Mouse (Mus musculus) thymus, postnatal 0 days (tissue): ENCODE measurements around the gene Selenon. TPM values are rescaled to one million over a fixed set of nuclear protein-coding genes. Genes with fewer than 3 reads are reported as not detected.

Experiments used
- microRNA-seq: library from miRNA; unstranded; fragments of <30 nt; microRNA quantifications from one replicate; pipeline ENCODE4, GENCODE M21; 2016; ENCODE audit warnings: borderline number of aligned reads
- polyA plus RNA-seq: library from polyadenylated mRNA; unstranded; fragments of >200 nt; fragmentation: Nextera tagmentation; extraction: Ambion mirVana; gene quantifications from 2 replicates; pipeline ENCODE4 v1.2.1, GENCODE M21; 2015

Selenon gene
- polyA plus RNA-seq, 1 experiment from 2014 or later: 6.8 TPM

Small RNA genes within 50 kb of the gene (microRNA-seq; reads per million reads assigned to microRNA genes)
- gene Mir6403: not detected

Other genes with a start within 250 kb of the Selenon start
- 1.1 and 1.3 TPM in 2 replicates for gene Trim63, start 237.0 kb downstream of the Selenon start, polyA plus RNA-seq
- 0.17 and 0.40 TPM in 2 replicates for gene Slc30a2, start 209.0 kb downstream of the Selenon start, polyA plus RNA-seq
- gene Extl1, start 168.3 kb downstream of the Selenon start, polyA plus RNA-seq: 2.9 and 3.3 TPM in 2 replicates
- 4.6 and 5.3 TPM in 2 replicates for gene Pafah2, start 155.8 kb downstream of the Selenon start, polyA plus RNA-seq
- gene Stmn1, start 83.8 kb downstream of the Selenon start, polyA plus RNA-seq: 1,989 and 2,008 TPM in 2 replicates
- gene Paqr7, start 55.5 kb downstream of the Selenon start, polyA plus RNA-seq: 8.1 TPM in 2 replicates
- gene Aunip, start 41.2 kb downstream of the Selenon start, polyA plus RNA-seq: 14.3 and 16.7 TPM in 2 replicates
- gene Mtfr1l, start 16.8 kb downstream of the Selenon start, polyA plus RNA-seq: 98.6 and 104 TPM in 2 replicates
- gene Man1c1, start 152.1 kb upstream of the Selenon start, polyA plus RNA-seq: 0.91 and 1.2 TPM in 2 replicates
- 16.1 and 16.6 TPM in 2 replicates for gene Ldlrap1, start 215.9 kb upstream of the Selenon start, polyA plus RNA-seq